In the genomic region with DNA sequence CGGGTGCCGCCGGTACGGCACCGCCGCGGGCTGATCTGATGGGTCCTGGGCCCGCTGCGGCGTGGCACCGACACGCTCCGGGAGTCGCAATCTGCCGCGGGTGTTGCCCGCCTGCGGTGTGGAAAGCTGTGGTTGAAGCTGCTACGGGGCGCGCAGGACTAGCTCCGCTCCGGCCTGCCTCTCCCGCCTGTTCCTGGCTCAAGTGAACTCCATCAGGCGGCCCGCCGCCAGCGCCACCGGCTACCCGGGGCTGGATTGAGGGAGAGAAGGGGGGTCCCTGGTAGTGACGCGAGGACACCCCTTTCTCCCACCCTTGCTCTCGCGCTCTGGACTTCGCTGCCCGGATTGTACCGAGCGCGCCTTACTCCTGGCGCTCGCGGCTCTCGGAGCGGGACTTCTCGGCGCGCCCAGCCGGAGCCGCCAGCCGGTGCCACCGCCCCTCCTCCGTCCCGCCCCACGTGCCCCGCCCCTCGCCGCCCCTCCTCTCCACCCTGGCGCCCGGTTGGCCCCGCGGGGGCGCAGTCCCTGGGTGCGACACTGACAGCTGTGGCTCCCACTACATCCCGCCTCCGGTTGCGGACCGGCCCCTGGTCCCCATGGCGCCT, we compare ENCODE assay signal across 8 mouse cellular contexts.
DNase-seq lines count a peak whose midpoint lies in the region; ATAC-seq and TF ChIP-seq lines count a peak whose summit lies in the region.

No protein-coding gene starts in this region.

- ATAC-seq in forebrain, embryonic 14.5 days = peak; percentile 85
- ATAC-seq in heart, postnatal 0 days (ENCODE audit: insufficient read depth, low read depth) = peak; percentile 84
- ATAC-seq in liver, postnatal 0 days = peak; percentile 83

- no peak for TF ChIP-seq POLR2A in olfactory bulb, adult 2 months (IDR thresholded peaks at IDR 0.05; ENCODE audit: insufficient read depth, low read depth, low read length)

- no peaks in the 10 kb centered on the region for H3K9me3 ChIP-seq in ES-E14 (ENCODE audit: control insufficient read depth, insufficient read depth, low read depth, low read length)
- no peaks in the 10 kb centered on the region for H3K9me3 ChIP-seq in forebrain, embryonic 14.5 days (replicated peaks; ENCODE audit: control insufficient read depth, low read length)
- no peaks in the 10 kb centered on the region for H3K9me3 ChIP-seq in heart, postnatal 0 days (replicated peaks; ENCODE audit: control insufficient read depth, low read length)
- H3K9me3 ChIP-seq in liver, postnatal 0 days (ENCODE audit: low read length) = no peaks in the 10 kb centered on the region

- TF ChIP-seq EP300 in heart, postnatal 0 days (IDR thresholded peaks at IDR 0.05; ENCODE audit: low read depth) = no peak
- no peak for TF ChIP-seq EP300 in liver, postnatal 0 days (IDR thresholded peaks at IDR 0.05; ENCODE audit: low read depth)

- H3K4me3 ChIP-seq in ES-E14 (ENCODE audit: insufficient read depth in 1 of 2, low read depth in 1 of 2, low read length in 2 of 2, poor library complexity in 1 of 2, severe bottlenecking in 1 of 2) = peak overlapping the region; percentile 92 to 93
- peak overlapping the region; percentile 91 for H3K4me3 ChIP-seq in forebrain, embryonic 14.5 days (ENCODE audit: low read depth, low read length)
- H3K4me3 ChIP-seq in heart, postnatal 0 days (ENCODE audit: low read depth, low read length) = peak overlapping the region; percentile 73
- peak overlapping the region; percentile 52 for H3K4me3 ChIP-seq in liver, postnatal 0 days (ENCODE audit: low read depth, low read length)
- peak overlapping the region; percentile 57 for H3K4me3 ChIP-seq in olfactory bulb, adult 2 months (ENCODE audit: insufficient read depth, low read depth, low read length)

- H3K27me3 ChIP-seq in forebrain, embryonic 14.5 days (replicated peaks; ENCODE audit: control insufficient read depth, insufficient read depth, low read length) = no peaks in the 10 kb centered on the region
- no peaks in the 10 kb centered on the region; the same call in 1 of the 2 replicates for H3K27me3 ChIP-seq in heart, postnatal 0 days (ENCODE audit: control insufficient read depth, insufficient read depth, low read length)
- peaks cover 24% of the 10 kb centered on the region for H3K27me3 ChIP-seq in liver, postnatal 0 days (ENCODE audit: insufficient read depth, low read length)

- H3K9ac ChIP-seq in ES-E14 (ENCODE audit: insufficient read depth, low read depth, low read length, poor library complexity, severe bottlenecking) = peak overlapping the region; percentile 93
- peak overlapping the region; percentile 100 for H3K9ac ChIP-seq in forebrain, embryonic 14.5 days (ENCODE audit: low read length)
- H3K9ac ChIP-seq in heart, postnatal 0 days (replicated peaks; ENCODE audit: low read depth, low read length) = peak overlapping the region; percentile 85
- peak overlapping the region; percentile 61 for H3K9ac ChIP-seq in liver, postnatal 0 days (replicated peaks)

- H3K4me2 ChIP-seq in forebrain, embryonic 14.5 days (ENCODE audit: low read length) = peak overlapping the region; percentile 75
- peak overlapping the region; percentile 94 for H3K4me2 ChIP-seq in heart, postnatal 0 days (ENCODE audit: low read depth, low read length)
- H3K4me2 ChIP-seq in liver, postnatal 0 days (ENCODE audit: low read depth, low read length) = peak overlapping the region; percentile 79

- peaks cover 0 to 4% of the 10 kb centered on the region in 2 experiments; a peak in 2 of 4 replicates for H3K4me1 ChIP-seq in ES-E14 (ENCODE audit: control insufficient read depth in 2 of 2, insufficient read depth in 2 of 2, low read length in 2 of 2, poor library complexity in 1 of 2)
- peaks cover 12% of the 10 kb centered on the region for H3K4me1 ChIP-seq in forebrain, embryonic 14.5 days (ENCODE audit: control insufficient read depth, insufficient read depth, low read length)
- peaks cover 18% of the 10 kb centered on the region for H3K4me1 ChIP-seq in heart, postnatal 0 days (ENCODE audit: control insufficient read depth, insufficient read depth)
- no peaks in the 10 kb centered on the region for H3K4me1 ChIP-seq in liver, postnatal 0 days (ENCODE audit: insufficient read depth)
- peaks cover 8% of the 10 kb centered on the region; the same call in 1 of the 2 replicates for H3K4me1 ChIP-seq in olfactory bulb, adult 2 months (ENCODE audit: control insufficient read depth, insufficient read depth, low read length)

- 0% methylated on average over 43 of the region's 68 CpGs for WGBS in forebrain, embryonic 14.5 days
- 0% methylated on average over 49 of the region's 68 CpGs for WGBS in heart, postnatal 0 days
- 1% methylated on average over 42 of the region's 68 CpGs for WGBS in liver, postnatal 0 days (ENCODE audit: insufficient replicate concordance)
- WGBS in olfactory bulb, adult 2 months = under 1% methylated on average over 63 of the region's 68 CpGs

- H3K36me3 ChIP-seq in ES-E14 (ENCODE audit: control insufficient read depth, insufficient read depth, low read length, poor library complexity, severe bottlenecking) = no peaks in the 10 kb centered on the region
- H3K36me3 ChIP-seq in forebrain, embryonic 14.5 days (ENCODE audit: control insufficient read depth, insufficient read depth, low read length) = peaks cover 6% of the 10 kb centered on the region
- H3K36me3 ChIP-seq in heart, postnatal 0 days (replicated peaks; ENCODE audit: control insufficient read depth, insufficient read depth, low read length) = no peaks in the 10 kb centered on the region
- no peaks in the 10 kb centered on the region for H3K36me3 ChIP-seq in liver, postnatal 0 days (replicated peaks; ENCODE audit: insufficient read depth, low read length)

- TF ChIP-seq CTCF in heart, postnatal 0 days (IDR thresholded peaks at IDR 0.05; ENCODE audit: low read depth) = peak; percentile 44
- TF ChIP-seq CTCF in liver, postnatal 0 days (IDR thresholded peaks at IDR 0.05; ENCODE audit: low read depth) = peak; percentile 41
- TF ChIP-seq CTCF in olfactory bulb, adult 2 months (IDR thresholded peaks at IDR 0.05; ENCODE audit: insufficient read depth, low read depth, low read length) = no peak

- in situ Hi-C loops in ES-E14 (cut with MboI; ENCODE audit: low sequenced_read_pairs in 2 of 2, unreplicated experiment in 2 of 2) = no loop called here

- DNase-seq in ES-E14 (ENCODE audit: low read depth, low spot score) = peak; percentile 63
- DNase-seq in cerebellum, adult 11-12 months = peak; percentile 38
- peak; percentile 86 for DNase-seq in forebrain, embryonic 14.5 days (ENCODE audit: low spot score)
- peak; percentile 68 for DNase-seq in heart, postnatal 0 days (ENCODE audit: low spot score)
- DNase-seq in kidney, postnatal 36 days = peak; percentile 59 to 83
- DNase-seq in liver, postnatal 0 days = peak; percentile 76
- peak; percentile 64 for DNase-seq in urinary bladder, postnatal 25 days (ENCODE audit: low spot score)

- 0 out of 2 replicates have a peak overlapping the region, but pooled peaks have one; percentile 19 for H3K27ac ChIP-seq in ES-E14 (ENCODE audit: insufficient read depth, low read depth, low read length, poor library complexity, severe bottlenecking)
- peak overlapping the region; percentile 100 for H3K27ac ChIP-seq in forebrain, embryonic 14.5 days (ENCODE audit: low read depth, low read length)
- peak overlapping the region; percentile 93 for H3K27ac ChIP-seq in heart, postnatal 0 days (ENCODE audit: low read depth)
- 0 out of 2 replicates have a peak overlapping the region, but pooled peaks have one; percentile 16 for H3K27ac ChIP-seq in liver, postnatal 0 days (ENCODE audit: low read depth)
- H3K27ac ChIP-seq in olfactory bulb, adult 2 months (ENCODE audit: insufficient read depth, low read depth, low read length) = no peak overlapping the region

TF ChIP-seq in ES-E14, 5 proteins besides CTCF, POLR2A, EP300 and RAD21:
- TF ChIP-seq CHD2 (IDR thresholded peaks at IDR 0.05; ENCODE audit: low read depth, low read length) (no peak), MAFK (IDR thresholded peaks at IDR 0.05; ENCODE audit: insufficient read depth, low read depth, low read length) (no peak), ZNF384 (IDR thresholded peaks at IDR 0.05; ENCODE audit: low read depth, low read length) (no peak), ZC3H11A (IDR thresholded peaks at IDR 0.05; ENCODE audit: borderline replicate concordance, low read depth, low read length) (no peak), HCFC1 (IDR thresholded peaks at IDR 0.05; ENCODE audit: borderline replicate concordance, insufficient read depth, low read length) (no peak)
